Mouse (Mus musculus): ENCODE data around the gene Zfp119b. TPM values are rescaled to one million over a fixed set of nuclear protein-coding genes. Genes with fewer than 3 reads are reported as not detected.
"Not testable (repeated sequence)": the region's sequence is repeated elsewhere in the genome, so short reads cannot be mapped to it uniquely, and the experiment has no call there.

The Zfp119b gene
- polyA plus RNA-seq, 1 experiment, result 7.5 TPM

- Histone ChIP-seq H3K4me3 (ENCODE audit: low read depth, low read length) (no peak overlapping the region), H3K27me3 (ENCODE audit: control insufficient read depth, insufficient read depth, low read length, poor library complexity, severe bottlenecking) (no peaks in the 10 kb centered on the region), H3K9ac (ENCODE audit: low read depth, poor library complexity, severe bottlenecking) (no peak overlapping the region), H3K4me1 (ENCODE audit: control insufficient read depth, insufficient read depth, low read length) (no peaks in the 10 kb centered on the region), H3K9me3 (replicated peaks; ENCODE audit: control insufficient read depth, insufficient read depth, low read length, poor library complexity, severe bottlenecking) (no peaks in the 10 kb centered on the region), H3K36me3 (ENCODE audit: control insufficient read depth, insufficient read depth, low read length, poor library complexity, severe bottlenecking) (no peaks in the 10 kb centered on the region), H3K27ac (ENCODE audit: insufficient read depth, low read length) (no peak overlapping the region)
- TF ChIP-seq CTCF (IDR thresholded peaks at IDR 0.05; ENCODE audit: low read depth, low read length), result no peak
- no peak for TF ChIP-seq EP300 (IDR thresholded peaks at IDR 0.05; ENCODE audit: insufficient read depth, low read depth, low read length)
- TF ChIP-seq POLR2A (IDR thresholded peaks at IDR 0.05; ENCODE audit: insufficient read depth, low read length), result no peak
Observed at GRCm38 (mm10) chr17:55906669-55907068, 42.6 kb downstream of the Zfp119b start.

- no peak overlapping the region for H3K27ac ChIP-seq (ENCODE audit: insufficient read depth, low read length)
- no peaks in the 10 kb centered on the region for H3K9me3 ChIP-seq (replicated peaks; ENCODE audit: control insufficient read depth, insufficient read depth, low read length, poor library complexity, severe bottlenecking)
Observed at GRCm38 (mm10) chr17:55904131-55904530, 45.2 kb downstream of the Zfp119b start.

GRCm38 (mm10) chr17:55903687-55904086 is 45.6 kb downstream of the Zfp119b start:
- Histone ChIP-seq H3K9ac (ENCODE audit: low read depth, poor library complexity, severe bottlenecking) (no peak overlapping the region), H3K4me3 (ENCODE audit: low read depth, low read length) (no peak overlapping the region), H3K36me3 (ENCODE audit: control insufficient read depth, insufficient read depth, low read length, poor library complexity, severe bottlenecking) (no peaks in the 10 kb centered on the region), H3K27me3 (ENCODE audit: control insufficient read depth, insufficient read depth, low read length, poor library complexity, severe bottlenecking) (no peaks in the 10 kb centered on the region), H3K9me3 (replicated peaks; ENCODE audit: control insufficient read depth, insufficient read depth, low read length, poor library complexity, severe bottlenecking) (no peaks in the 10 kb centered on the region), H3K4me1 (ENCODE audit: control insufficient read depth, insufficient read depth, low read length) (no peaks in the 10 kb centered on the region), H3K27ac (ENCODE audit: insufficient read depth, low read length) (no peak overlapping the region)
- TF ChIP-seq POLR2A (IDR thresholded peaks at IDR 0.05; ENCODE audit: insufficient read depth, low read length), result no peak
- no peak for TF ChIP-seq EP300 (IDR thresholded peaks at IDR 0.05; ENCODE audit: insufficient read depth, low read depth, low read length)
- TF ChIP-seq CTCF (IDR thresholded peaks at IDR 0.05; ENCODE audit: low read depth, low read length), result no peak

More at GRCm38 (mm10) chr17:55904131-55904530, 45.2 kb downstream of the Zfp119b start:
- Histone ChIP-seq H3K27me3 (ENCODE audit: control insufficient read depth, insufficient read depth, low read length, poor library complexity, severe bottlenecking) (no peaks in the 10 kb centered on the region), H3K36me3 (ENCODE audit: control insufficient read depth, insufficient read depth, low read length, poor library complexity, severe bottlenecking) (no peaks in the 10 kb centered on the region), H3K4me3 (ENCODE audit: low read depth, low read length) (no peak overlapping the region), H3K9ac (ENCODE audit: low read depth, poor library complexity, severe bottlenecking) (no peak overlapping the region), H3K4me1 (ENCODE audit: control insufficient read depth, insufficient read depth, low read length) (no peaks in the 10 kb centered on the region)
- no peak for TF ChIP-seq EP300 (IDR thresholded peaks at IDR 0.05; ENCODE audit: insufficient read depth, low read depth, low read length)
- no peak for TF ChIP-seq CTCF (IDR thresholded peaks at IDR 0.05; ENCODE audit: low read depth, low read length)
- TF ChIP-seq POLR2A (IDR thresholded peaks at IDR 0.05; ENCODE audit: insufficient read depth, low read length), result no peak

- no peaks in the 10 kb centered on the region for H3K27me3 ChIP-seq (ENCODE audit: control insufficient read depth, insufficient read depth, low read length, poor library complexity, severe bottlenecking)
- H3K9me3 ChIP-seq (replicated peaks; ENCODE audit: control insufficient read depth, insufficient read depth, low read length, poor library complexity, severe bottlenecking), result no peaks in the 10 kb centered on the region
- no peak overlapping the region for H3K9ac ChIP-seq (ENCODE audit: low read depth, poor library complexity, severe bottlenecking)
- H3K36me3 ChIP-seq (ENCODE audit: control insufficient read depth, insufficient read depth, low read length, poor library complexity, severe bottlenecking), result no peaks in the 10 kb centered on the region
- no peaks in the 10 kb centered on the region for H3K4me1 ChIP-seq (ENCODE audit: control insufficient read depth, insufficient read depth, low read length)
- TF ChIP-seq EP300 (IDR thresholded peaks at IDR 0.05; ENCODE audit: insufficient read depth, low read depth, low read length) (no peak), POLR2A (IDR thresholded peaks at IDR 0.05; ENCODE audit: insufficient read depth, low read length) (no peak), CTCF (IDR thresholded peaks at IDR 0.05; ENCODE audit: low read depth, low read length) (no peak)
- H3K4me3 ChIP-seq (ENCODE audit: low read depth, low read length), result no peak overlapping the region
- H3K27ac ChIP-seq (ENCODE audit: insufficient read depth, low read length), result no peak overlapping the region
Observed at GRCm38 (mm10) chr17:55903087-55903486, 46.2 kb downstream of the Zfp119b start.

GRCm38 (mm10) chr17:55892406-55892955 is 56.8 kb downstream of the Zfp119b start:
- not testable (repeated sequence) for H3K4me1 ChIP-seq (ENCODE audit: control insufficient read depth, insufficient read depth, low read length); H3K9me3 ChIP-seq (replicated peaks; ENCODE audit: control insufficient read depth, insufficient read depth, low read length, poor library complexity, severe bottlenecking); H3K36me3 ChIP-seq (ENCODE audit: control insufficient read depth, insufficient read depth, low read length, poor library complexity, severe bottlenecking); H3K27ac ChIP-seq (ENCODE audit: insufficient read depth, low read length); H3K27me3 ChIP-seq (ENCODE audit: control insufficient read depth, insufficient read depth, low read length, poor library complexity, severe bottlenecking)
- Histone ChIP-seq H3K4me3 (ENCODE audit: low read depth, low read length) (peak overlapping the region; percentile 65), H3K9ac (ENCODE audit: low read depth, poor library complexity, severe bottlenecking) (peak overlapping the region; percentile 71; the same call in 1 of the 2 replicates)

Other genes with a start within 250 kb of the Zfp119b start
- 17.8 and 21.0 TPM in 2 replicates for gene Pot1b, start 236.9 kb downstream of the Zfp119b start, polyA plus RNA-seq (2011; ENCODE audit: insufficient read depth, insufficient read length, low read depth, missing spikeins)
- not detected in 2 replicates for gene Adgre4, start 199.5 kb downstream of the Zfp119b start, polyA plus RNA-seq (2011; ENCODE audit: insufficient read depth, insufficient read length, low read depth, missing spikeins)
- gene Zfp119a, start 70.6 kb downstream of the Zfp119b start, polyA plus RNA-seq (2011; ENCODE audit: insufficient read depth, insufficient read length, low read depth, missing spikeins), result 2.5 and 3.7 TPM in 2 replicates
- gene Zfp959, start 57.4 kb downstream of the Zfp119b start, polyA plus RNA-seq (2011; ENCODE audit: insufficient read depth, insufficient read length, low read depth, missing spikeins), result 8.4 and 10.0 TPM in 2 replicates
- not detected in 2 replicates for gene Ebi3, start 3.1 kb upstream of the Zfp119b start, polyA plus RNA-seq (2011; ENCODE audit: insufficient read depth, insufficient read length, low read depth, missing spikeins)
- gene Yju2, start 9.6 kb upstream of the Zfp119b start, polyA plus RNA-seq (2011; ENCODE audit: insufficient read depth, insufficient read length, low read depth, missing spikeins), result 10.7 and 11.0 TPM in 2 replicates
- 2.5 and 4.3 TPM in 2 replicates for gene Shd, start 21.0 kb upstream of the Zfp119b start, polyA plus RNA-seq (2011; ENCODE audit: insufficient read depth, insufficient read length, low read depth, missing spikeins)
- 22.0 and 46.7 TPM in 2 replicates for gene Fsd1, start 37.0 kb upstream of the Zfp119b start, polyA plus RNA-seq (2011; ENCODE audit: insufficient read depth, insufficient read length, low read depth, missing spikeins)
- 16.7 and 18.1 TPM in 2 replicates for gene Stap2, start 56.1 kb upstream of the Zfp119b start, polyA plus RNA-seq (2011; ENCODE audit: insufficient read depth, insufficient read length, low read depth, missing spikeins)
- 61.9 and 69.3 TPM in 2 replicates for gene Mpnd, start 56.2 kb upstream of the Zfp119b start, polyA plus RNA-seq (2011; ENCODE audit: insufficient read depth, insufficient read length, low read depth, missing spikeins)
- 52.3 and 57.0 TPM in 2 replicates for gene Sh3gl1, start 87.1 kb upstream of the Zfp119b start, polyA plus RNA-seq (2011; ENCODE audit: insufficient read depth, insufficient read length, low read depth, missing spikeins)
- gene Chaf1a, start 90.9 kb upstream of the Zfp119b start, polyA plus RNA-seq (2011; ENCODE audit: insufficient read depth, insufficient read length, low read depth, missing spikeins), result 33.6 and 38.5 TPM in 2 replicates
- 38.4 and 38.7 TPM in 2 replicates for gene Ubxn6, start 125.5 kb upstream of the Zfp119b start, polyA plus RNA-seq (2011; ENCODE audit: insufficient read depth, insufficient read length, low read depth, missing spikeins)
- gene Hdgfl2, start 130.1 kb upstream of the Zfp119b start, polyA plus RNA-seq (2011; ENCODE audit: insufficient read depth, insufficient read length, low read depth, missing spikeins), result 77.5 and 82.8 TPM in 2 replicates
- 0.21 and 0.35 TPM in 2 replicates for gene Plin4, start 160.3 kb upstream of the Zfp119b start, polyA plus RNA-seq (2011; ENCODE audit: insufficient read depth, insufficient read length, low read depth, missing spikeins)
- gene Plin5, start 168.1 kb upstream of the Zfp119b start, polyA plus RNA-seq (2011; ENCODE audit: insufficient read depth, insufficient read length, low read depth, missing spikeins), result 0.90 and 1.0 TPM in 2 replicates
- gene Lrg1, start 172.5 kb upstream of the Zfp119b start, polyA plus RNA-seq (2011; ENCODE audit: insufficient read depth, insufficient read length, low read depth, missing spikeins), result not detected in 2 replicates
- gene Sema6b, start 190.8 kb upstream of the Zfp119b start, polyA plus RNA-seq (2011; ENCODE audit: insufficient read depth, insufficient read length, low read depth, missing spikeins), result 2.1 and 2.5 TPM in 2 replicates
- gene Tnfaip8l1, start 213.0 kb upstream of the Zfp119b start, polyA plus RNA-seq (2011; ENCODE audit: insufficient read depth, insufficient read length, low read depth, missing spikeins), result 1.8 and 2.5 TPM in 2 replicates
- gene Mydgf, start 234.4 kb upstream of the Zfp119b start, polyA plus RNA-seq (2011; ENCODE audit: insufficient read depth, insufficient read length, low read depth, missing spikeins), result 37.4 and 48.4 TPM in 2 replicates